Mouse (Mus musculus) liver, postnatal 0 days (tissue): ENCODE results near the gene Afap1l2.

Source experiments
- CTCF ChIP-seq: sonication (generic); IDR thresholded peaks from 2 replicates; pipeline ENCODE4 v1.5.1; 2016; ENCODE audit warnings: antibody characterized with exemption, low read depth
- EP300 ChIP-seq: IDR thresholded peaks from 2 replicates; pipeline ENCODE4 v1.6.1; 2016; ENCODE audit warnings: antibody characterized with exemption, low read depth, mild to moderate bottlenecking

- TF ChIP-seq CTCF: peak; percentile 57
- TF ChIP-seq EP300: no peak
Measured at GRCm38 (mm10) chr19:57057568-57057967, 49.5 kb upstream of the Afap1l2 start.
